Mouse (Mus musculus): ENCODE measurements around the gene Rtl8b.
"Not testable (repeated sequence)": the region's sequence is repeated elsewhere in the genome, so short reads cannot be mapped to it uniquely, and the experiment has no call there.

Rtl8b gene

DNA sequence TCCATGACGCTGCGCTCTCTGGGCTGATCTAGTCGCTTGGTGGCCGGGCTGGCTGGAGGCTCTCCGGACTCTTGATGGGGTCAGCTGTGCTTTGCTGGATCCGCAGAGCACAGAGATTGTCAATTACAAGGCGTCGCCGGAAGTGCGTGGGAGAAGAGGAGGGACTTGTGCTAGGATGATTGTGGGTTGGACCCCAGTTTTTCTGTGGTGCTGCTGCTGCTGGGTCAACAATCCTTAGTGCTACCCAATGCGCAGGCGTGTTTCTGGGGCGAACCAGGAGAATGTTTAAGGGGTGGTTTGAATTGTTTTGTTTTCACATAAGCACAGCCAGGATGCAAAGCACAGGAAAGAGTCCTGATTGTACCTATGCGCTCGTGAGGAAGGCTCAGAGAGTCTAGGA, at the start of gene Rtl8b:
Rtl8b (minus strand) TSS at position 115 of the 400 bp plus-strand sequence.
- peak; percentile 73 for DNase-seq (ENCODE audit: low spot score)

DNA sequence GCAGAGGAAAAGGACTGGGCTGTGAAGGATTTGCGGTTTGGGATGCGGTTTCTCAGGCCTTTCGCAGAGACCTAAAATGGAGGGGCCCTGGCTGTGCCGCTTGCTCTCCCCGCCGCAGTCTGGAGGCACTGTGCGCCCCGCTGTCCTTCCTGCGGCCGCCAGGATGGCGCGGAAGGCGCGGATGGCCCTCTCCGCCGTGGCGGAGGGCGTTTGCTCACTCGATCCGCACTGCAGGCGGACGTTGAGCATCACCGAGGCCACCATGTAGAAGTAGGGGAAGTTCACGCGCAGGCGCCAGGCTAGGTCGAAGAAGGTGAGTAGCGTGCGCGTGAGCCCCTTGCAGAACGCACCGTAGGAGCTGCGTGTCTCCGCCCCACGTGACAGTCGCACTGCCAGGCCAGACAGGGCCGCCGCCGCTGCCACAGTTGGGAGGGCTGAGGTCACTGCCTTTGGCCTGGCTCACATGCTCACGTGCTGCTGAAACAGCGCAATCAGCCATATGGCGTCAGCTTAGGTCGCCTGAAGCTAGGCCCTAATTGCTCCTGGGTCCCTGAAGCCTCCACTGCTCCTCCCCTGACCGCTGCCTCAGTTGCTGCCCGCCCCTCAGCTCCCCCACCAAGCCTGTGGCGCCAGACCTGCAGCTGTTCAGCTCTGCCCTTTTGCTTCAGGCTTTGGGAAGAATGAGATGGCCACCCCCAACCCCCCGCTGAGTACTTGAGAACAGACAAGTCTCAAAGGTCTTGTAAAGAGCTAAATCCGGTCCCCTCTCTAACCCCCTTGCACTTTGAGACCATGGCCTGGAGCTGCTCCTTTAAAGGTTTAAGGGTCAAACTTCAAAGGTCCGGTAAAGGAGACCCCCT, 46.3 kb upstream of the Rtl8b start:
- DNase-seq (ENCODE audit: low spot score), result peak; percentile 23

DNA sequence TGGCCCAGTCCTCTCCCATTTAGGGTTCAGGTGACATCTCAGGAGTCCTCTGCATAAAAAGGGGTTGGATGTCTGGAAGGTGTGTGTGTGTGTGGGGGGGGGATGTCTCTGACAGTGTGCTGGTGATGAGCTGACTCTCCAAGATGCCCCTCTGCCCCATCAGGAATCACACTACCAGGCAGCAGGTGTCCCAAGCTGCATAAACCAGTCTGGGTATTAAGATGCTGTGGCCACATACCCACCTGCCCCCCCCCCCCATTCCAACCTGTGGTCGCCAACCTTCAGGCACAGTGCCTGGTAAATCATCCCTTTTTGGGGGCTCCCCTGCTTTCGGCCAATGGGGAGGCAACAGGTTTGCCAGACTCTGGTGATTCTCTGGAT, 45.7 kb upstream of the Rtl8b start:
- no peak for DNase-seq (ENCODE audit: low spot score)

DNA sequence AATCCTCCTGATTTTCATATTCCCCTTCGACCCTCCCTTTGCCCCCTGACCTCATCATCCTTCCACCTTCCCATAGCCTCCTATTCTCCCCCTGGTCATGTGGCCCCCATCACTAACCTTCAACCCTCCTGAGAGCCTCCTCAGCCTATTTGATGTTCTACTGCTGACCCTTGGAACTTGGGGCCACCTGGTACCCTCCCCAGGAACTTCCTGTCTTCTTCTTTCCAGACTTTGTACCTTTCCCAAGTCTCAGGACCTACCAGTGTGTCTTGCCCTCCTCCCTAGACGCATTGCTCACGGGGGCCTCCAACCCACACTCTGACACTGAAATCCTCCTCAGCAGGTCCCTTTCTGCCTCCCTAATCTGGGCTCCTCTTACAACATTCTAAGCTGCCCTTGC, 32.5 kb upstream of the Rtl8b start:
- DNase-seq (ENCODE audit: low spot score), result no peak

DNA sequence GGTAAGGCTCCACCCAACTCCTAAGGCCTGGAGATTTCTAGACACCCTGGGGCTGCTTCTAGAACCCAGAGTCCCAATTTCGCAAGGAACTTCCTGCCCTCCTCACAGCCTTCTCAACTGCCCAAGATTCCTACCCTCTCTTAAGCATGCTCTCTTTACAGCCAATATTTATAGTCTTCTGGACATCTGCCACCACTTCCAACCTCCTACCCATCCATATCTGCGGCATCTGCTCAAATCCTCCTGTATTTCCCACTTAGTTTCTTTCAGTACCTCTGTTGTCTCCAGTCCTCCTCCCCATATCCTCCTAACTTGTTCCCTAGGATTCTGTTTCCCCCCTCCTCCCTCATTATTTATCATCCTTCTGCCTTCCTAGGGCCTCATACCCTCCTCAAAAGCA, 29.0 kb upstream of the Rtl8b start:
- no peak for DNase-seq (ENCODE audit: low spot score)

DNA sequence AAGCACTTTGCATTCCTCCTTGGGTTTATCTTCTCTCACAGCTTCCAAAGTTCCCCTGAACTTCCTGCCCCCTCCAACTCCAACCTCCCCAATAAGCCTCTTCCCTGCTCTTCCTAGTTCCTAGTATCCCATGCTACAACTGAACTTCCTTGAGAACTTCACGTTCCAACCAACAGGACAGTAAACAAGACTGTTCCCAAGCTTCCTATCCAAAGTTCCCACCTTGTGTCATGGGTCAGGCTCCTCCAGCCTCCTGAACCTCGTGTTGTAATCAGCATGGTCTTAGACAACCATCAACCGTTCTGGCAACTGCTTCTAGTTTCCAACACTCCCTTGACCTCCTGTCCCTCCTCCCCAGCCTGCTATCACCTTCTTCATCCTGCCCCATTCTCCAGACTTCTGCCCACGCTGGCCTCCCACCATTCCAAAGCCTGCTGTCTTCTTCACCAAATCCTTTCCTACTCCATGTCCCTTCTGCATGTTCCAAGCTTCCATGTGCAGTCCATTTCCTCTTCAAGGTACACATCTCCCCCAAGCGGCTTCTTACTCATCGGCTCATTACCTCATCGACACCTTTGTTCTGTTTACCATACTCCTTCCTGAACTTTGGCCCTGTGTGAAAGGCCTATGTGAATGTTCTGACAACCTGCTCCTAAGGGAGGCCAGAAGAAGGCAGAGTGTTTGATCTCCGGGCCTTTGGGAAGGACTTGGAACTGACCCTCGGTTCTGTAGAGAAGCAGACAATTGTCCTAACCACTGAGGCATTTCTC, 24.0 kb upstream of the Rtl8b start:
- no peak for DNase-seq (ENCODE audit: low spot score)

DNA sequence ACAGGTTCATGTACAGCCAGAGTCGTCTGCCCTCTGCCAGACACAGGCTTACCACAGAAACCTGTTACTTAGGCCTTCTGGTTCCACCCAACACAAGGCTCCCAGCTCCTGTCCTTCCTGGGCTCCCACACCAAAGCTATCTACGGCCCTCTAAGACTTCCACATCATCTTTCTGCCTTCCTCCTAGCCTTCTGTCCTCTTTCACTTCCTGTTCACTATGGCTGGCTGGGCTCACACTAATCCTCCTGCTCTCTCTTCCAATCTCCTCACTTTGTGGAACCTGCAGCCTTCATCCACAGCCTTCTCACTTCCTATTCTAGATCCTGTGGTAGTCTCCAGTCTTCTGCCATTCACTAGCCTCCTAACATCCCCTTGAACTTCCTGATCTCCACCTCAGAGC, 22.9 kb upstream of the Rtl8b start:
- DNase-seq (ENCODE audit: low spot score), result no peak

DNA sequence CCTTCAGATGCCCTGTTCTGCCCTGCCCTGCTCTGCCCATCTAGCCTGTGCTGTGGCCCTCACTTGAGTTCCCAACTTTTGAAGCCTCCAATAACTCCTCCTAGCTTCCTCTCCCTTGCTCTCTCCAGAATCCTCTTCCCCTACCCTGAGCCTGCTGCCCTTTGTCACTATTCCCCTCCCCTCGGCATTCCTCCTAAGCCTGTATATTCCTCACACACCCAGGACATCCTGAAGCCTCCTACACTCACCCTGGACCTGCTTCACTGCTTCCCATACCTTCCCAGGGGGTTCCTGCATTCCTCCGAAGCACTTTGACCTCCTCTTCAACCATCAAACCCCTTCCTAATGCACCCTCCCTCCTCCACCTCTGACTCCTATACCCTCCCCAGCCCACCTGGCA, 21.9 kb upstream of the Rtl8b start:
- DNase-seq (ENCODE audit: low spot score), result no peak

DNA sequence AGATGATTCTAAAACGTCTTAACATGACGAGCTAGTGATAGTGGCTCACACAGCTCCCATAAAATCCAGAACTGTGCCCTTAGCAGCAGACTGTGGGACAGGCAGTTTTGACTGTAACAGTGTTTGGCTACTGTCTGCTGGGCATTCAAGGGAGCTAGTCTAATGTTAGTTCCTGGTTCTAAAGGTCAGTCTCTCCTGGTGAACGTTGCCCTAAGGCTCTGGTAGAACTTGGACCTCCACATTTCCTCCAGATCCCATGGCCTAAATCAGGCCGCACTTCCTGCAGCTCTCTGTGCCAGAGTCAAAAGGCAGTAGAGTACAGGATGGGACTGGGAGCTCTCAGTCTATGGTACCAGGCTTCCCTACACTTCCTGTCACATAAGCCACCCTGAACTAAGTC, 14.5 kb upstream of the Rtl8b start:
- not testable (repeated sequence) for DNase-seq (ENCODE audit: low spot score)

DNA sequence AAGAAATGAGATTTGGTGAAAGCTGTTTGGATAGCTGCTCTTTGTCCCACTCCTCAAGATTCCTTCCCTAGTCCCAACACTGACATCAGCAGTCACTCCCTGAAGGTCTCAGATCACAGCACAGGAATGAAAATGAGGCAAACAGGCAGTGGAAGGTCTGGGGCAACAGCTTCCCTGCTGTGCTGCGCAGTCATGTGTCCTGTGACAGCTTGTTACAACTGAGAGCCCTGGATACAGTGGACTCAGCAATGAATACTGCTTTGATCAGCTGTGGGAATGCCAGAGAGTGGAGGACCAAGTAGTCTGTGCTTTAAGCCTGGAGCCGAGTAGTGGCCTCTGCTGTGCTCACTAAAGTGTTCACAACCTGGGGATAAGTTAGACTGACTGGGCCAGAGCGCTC, 12.4 kb upstream of the Rtl8b start:
- DNase-seq (ENCODE audit: low spot score), result not testable (repeated sequence)

DNA sequence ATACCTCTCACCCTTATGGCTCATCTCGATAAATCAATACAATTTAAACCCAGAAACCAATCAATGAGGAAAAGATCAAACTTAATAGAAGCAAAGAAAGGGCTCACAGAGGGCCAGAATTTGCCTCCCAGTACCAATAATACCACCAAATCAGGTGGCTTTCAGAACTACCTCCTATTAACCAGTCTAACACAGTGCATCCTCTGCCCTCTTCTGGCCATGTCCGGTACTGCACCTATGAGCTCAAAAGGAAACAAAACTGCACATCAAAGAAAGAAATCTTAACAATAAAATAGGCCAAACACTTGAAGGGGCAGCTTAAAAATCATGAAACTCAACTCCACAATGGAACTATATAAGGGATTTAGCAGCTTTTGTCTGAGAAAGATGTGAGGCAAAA, 6.7 kb upstream of the Rtl8b start:
- DNase-seq (ENCODE audit: low spot score), result peak; percentile 50

DNA sequence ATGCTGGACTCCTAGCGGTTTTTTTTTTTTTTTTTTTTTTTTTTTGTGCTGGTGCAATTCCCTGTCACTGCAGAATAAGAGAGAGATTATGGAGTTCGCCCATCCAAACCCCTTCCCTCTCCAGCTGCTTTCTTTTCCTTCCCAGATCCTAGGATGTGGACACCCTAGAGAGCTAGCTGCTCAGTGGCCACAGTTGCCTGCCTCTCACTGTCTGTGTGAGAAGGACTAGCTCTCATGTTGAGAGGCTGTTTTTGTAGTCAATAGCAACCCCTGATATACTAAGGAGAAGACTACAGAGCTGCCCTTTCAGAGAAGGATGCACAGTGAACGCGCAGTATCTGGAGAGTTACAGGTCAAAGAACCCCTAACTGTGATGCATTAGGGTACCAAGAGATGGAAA, 488 bp upstream of the Rtl8b start:
- DNase-seq (ENCODE audit: low spot score), result not testable (repeated sequence)

DNA sequence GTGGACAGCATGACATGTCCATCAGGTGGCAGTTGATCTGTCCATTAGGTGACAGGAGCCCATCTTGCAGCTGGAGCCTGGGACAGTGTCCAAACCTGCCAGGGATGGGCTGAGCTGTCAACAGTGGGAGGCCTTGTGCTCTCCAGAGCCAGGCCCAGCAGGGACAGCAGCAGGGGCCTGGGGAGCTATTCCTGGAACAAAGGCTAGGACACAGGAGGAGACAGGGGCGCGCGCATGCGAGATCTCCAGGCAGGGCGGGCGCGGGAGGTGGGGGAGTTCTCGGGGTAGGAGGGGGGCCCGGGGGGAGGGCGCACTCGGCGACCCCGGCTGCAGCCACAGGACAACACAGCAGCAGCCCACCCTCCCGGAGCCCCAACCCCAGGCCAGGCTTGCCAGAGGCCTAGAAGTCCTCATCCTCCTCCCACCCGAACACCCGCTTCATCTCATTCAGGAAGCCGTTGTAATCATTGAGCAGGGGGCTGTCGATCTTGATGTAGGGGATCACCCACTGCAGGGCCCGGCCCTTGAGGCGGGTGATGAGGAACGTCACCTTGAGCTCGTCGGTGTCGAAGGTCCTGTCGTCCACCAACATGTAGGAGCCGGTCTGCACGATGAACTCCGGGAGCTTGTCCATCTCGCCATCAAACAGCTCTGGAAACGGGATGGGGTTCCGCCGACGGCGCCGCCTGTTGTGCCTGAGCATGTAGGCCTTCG, 494 bp downstream of the Rtl8b start:
- DNase-seq (ENCODE audit: low spot score), result not testable (repeated sequence)

DNA sequence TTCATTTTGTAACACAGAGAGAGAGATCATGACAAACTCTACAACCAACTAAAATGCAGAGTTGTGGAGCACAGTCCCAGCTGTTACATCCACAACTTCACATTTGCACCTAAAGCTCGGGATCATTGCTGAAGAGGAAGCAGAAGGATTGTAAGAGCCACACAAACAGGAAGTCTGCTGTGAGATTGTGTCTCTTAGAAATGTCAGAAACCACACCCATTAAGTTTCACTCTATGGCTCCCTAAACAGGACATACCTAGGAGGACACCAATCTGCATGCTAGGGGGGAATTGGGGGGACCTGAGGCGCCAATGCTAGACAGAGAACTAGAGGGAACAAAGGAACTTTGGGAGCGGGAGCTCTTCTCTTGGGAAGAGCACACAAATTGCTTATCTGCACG, 17.3 kb downstream of the Rtl8b start:
- not testable (repeated sequence) for DNase-seq (ENCODE audit: low spot score)

DNA sequence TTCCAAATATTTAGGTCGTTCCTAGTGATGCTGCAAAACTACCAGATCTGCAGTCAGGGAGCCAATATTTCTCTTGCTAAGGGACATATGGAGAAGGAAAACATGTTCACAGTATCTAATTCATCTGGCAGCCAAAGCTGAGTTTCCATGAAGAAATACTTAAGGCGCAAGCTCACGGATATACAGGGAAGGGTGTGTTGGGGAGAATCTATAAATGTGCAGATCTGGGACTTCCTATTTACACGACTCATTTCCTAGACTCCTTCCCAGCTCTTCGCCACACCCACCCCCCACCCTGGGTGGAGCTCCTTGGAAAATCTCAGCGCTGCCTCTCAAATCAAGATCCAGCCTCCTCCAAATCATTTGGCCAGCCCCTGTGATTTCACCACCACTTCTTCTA, 24.3 kb downstream of the Rtl8b start:
- DNase-seq (ENCODE audit: low spot score), result no peak

DNA sequence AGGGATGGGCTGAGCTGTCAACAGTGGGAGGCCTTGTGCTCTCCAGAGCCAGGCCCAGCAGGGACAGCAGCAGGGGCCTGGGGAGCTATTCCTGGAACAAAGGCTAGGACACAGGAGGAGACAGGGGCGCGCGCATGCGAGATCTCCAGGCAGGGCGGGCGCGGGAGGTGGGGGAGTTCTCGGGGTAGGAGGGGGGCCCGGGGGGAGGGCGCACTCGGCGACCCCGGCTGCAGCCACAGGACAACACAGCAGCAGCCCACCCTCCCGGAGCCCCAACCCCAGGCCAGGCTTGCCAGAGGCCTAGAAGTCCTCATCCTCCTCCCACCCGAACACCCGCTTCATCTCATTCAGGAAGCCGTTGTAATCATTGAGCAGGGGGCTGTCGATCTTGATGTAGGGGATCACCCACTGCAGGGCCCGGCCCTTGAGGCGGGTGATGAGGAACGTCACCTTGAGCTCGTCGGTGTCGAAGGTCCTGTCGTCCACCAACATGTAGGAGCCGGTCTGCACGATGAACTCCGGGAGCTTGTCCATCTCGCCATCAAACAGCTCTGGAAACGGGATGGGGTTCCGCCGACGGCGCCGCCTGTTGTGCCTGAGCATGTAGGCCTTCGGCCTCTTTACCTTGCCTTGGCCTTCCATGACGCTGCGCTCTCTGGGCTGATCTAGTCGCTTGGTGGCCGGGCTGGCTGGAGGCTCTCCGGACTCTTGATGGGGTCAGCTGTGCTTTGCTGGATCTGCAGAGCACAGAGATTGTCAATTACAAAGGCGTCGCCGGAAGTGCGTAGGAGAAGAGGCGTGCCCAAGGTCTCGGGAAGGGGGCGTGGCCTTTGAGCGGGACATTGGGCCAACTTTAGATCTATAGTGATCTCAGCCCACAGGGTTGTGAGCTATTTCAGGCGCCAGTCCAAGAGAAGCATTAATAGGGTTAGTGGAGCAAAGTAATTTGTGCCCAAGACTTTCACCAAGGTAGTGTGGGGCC, 26.9 kb downstream of the Rtl8b start, which contains the start of gene Rtl8a:
Rtl8a (minus strand) TSS at position 703 of the 982 bp plus-strand sequence.
- peak; percentile 69 for DNase-seq (ENCODE audit: low spot score)

DNA sequence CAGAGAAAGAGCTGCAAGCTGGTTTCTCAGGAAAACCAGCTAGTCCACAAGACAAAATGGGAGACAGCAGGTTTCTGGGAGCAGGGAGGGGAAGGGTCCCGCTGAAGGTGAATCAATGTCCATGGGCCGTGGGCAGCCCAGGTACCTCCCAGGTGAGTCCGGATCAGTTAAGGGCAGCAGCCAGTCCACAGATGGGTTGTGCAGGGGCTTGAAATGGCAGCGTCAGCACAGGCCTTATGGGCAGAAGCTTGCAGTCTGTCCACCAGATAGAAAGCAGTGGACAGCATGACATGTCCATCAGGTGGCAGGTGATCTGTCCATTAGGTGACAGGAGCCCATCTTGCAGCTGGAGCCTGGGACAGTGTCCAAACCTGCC, 27.6 kb downstream of the Rtl8b start:
- DNase-seq (ENCODE audit: low spot score), result not testable (repeated sequence)

DNA sequence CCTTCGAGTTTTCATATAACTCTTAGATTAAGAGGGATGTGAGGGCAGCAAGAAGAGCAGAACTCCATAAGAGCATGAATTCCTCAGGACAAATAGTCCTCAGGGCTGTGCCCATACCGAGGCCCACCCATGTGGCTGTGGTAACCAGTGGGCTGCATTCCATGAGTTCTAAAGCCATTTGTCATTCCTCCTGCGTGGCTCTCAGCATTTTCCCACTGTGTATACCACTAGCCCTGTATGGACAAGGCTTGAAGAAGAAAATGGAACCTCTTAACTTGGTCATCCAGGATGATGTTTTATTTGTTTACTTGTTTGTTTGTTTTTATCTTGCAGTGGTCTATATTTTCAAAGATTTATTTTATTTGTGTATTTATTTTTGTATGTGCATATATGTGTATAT, 32.1 kb downstream of the Rtl8b start:
- not testable (repeated sequence) for DNase-seq (ENCODE audit: low spot score)

Measured in ovary, postnatal 36 days (tissue).